9 mouse cellular contexts compared by ENCODE assay signal in genomic region chr6:37714223-37714928, GRCm38 (mm10).
DNase-seq lines count a peak whose midpoint lies in the region; ATAC-seq lines count a peak whose summit lies in the region.
"Had no signal": no experiment of that assay in that cellular context is flagged by ENCODE, and none has a peak within 500 bp of the region (broad histone marks: within the 10 kb centered on the region; RNA-seq: fewer than 3 reads in every experiment).

No protein-coding gene starts in this region.

- H3K4me1 ChIP-seq in midbrain, embryonic 13.5 days (replicated peaks), result peaks cover 2% of the 10 kb centered on the region; the same call in 1 of the 2 replicates
- H3K4me1 ChIP-seq in midbrain, embryonic 16.5 days (ENCODE audit: control insufficient read depth, insufficient read depth, low read length), result no peaks in the 10 kb centered on the region; the same call in 1 of the 2 replicates
- H3K4me1 ChIP-seq in hindbrain, embryonic 15.5 days (replicated peaks), result peaks cover 5% of the 10 kb centered on the region; the same call in 1 of the 2 replicates

- no peak overlapping the region for H3K4me3 ChIP-seq in midbrain, embryonic 13.5 days (replicated peaks)
- H3K4me3 ChIP-seq in midbrain, embryonic 16.5 days (ENCODE audit: low read depth, low read length), result no peak overlapping the region
- H3K4me3 ChIP-seq in hindbrain, embryonic 15.5 days, result no peak overlapping the region

- DNase-seq in brain, adult 2 months (ENCODE audit: low read depth, low spot score), result peak; percentile 37
- peak; percentile 61 to 66 for DNase-seq in thymus, postnatal 10 days (ENCODE audit: low spot score in 2 of 2)
- DNase-seq in c-Kit-positive CD71-positive TER-119-positive erythroid progenitor cells, embryonic 14.5 days (ENCODE audit: low spot score), result no peak
- no peak for DNase-seq in right cerebral cortex, adult 18-20 months

- H3K9me3 ChIP-seq in midbrain, embryonic 13.5 days, result no peaks in the 10 kb centered on the region
- no peaks in the 10 kb centered on the region for H3K9me3 ChIP-seq in midbrain, embryonic 16.5 days (replicated peaks; ENCODE audit: control insufficient read depth, low read length, poor library complexity, severe bottlenecking)
- no peaks in the 10 kb centered on the region for H3K9me3 ChIP-seq in hindbrain, embryonic 15.5 days

- 15% methylated on average over 6 of the region's 6 CpGs for WGBS in midbrain, embryonic 13.5 days
- WGBS in midbrain, embryonic 16.5 days, result 16% methylated on average over 6 of the region's 6 CpGs
- WGBS in hindbrain, embryonic 15.5 days, result 12% methylated on average over 6 of the region's 6 CpGs

- peak; percentile 30; the same call in 1 of the 2 replicates for ATAC-seq in midbrain, embryonic 13.5 days
- no peak for ATAC-seq in midbrain, embryonic 16.5 days
- ATAC-seq in hindbrain, embryonic 15.5 days (ENCODE audit: low FRiP score, low read depth), result peak; percentile 45; the same call in 1 of the 2 replicates

- no peaks in the 10 kb centered on the region for H3K36me3 ChIP-seq in midbrain, embryonic 13.5 days
- H3K36me3 ChIP-seq in midbrain, embryonic 16.5 days (ENCODE audit: control insufficient read depth, insufficient read depth, low read length), result no peaks in the 10 kb centered on the region
- no peaks in the 10 kb centered on the region for H3K36me3 ChIP-seq in hindbrain, embryonic 15.5 days

- H3K27ac ChIP-seq in midbrain, embryonic 13.5 days, result no peak overlapping the region
- no peak overlapping the region for H3K27ac ChIP-seq in midbrain, embryonic 16.5 days (ENCODE audit: low read length)
- H3K27ac ChIP-seq in hindbrain, embryonic 15.5 days (replicated peaks), result no peak overlapping the region
- H3K27ac ChIP-seq: macrophage had no signal

- no peak overlapping the region for H3K4me2 ChIP-seq in midbrain, embryonic 13.5 days (replicated peaks)
- H3K4me2 ChIP-seq in midbrain, embryonic 16.5 days (ENCODE audit: low read length), result no peak overlapping the region
- H3K4me2 ChIP-seq in hindbrain, embryonic 15.5 days, result no peak overlapping the region
- H3K4me2 ChIP-seq: heart, embryonic 11.5 days had no signal

- H3K27me3 ChIP-seq in midbrain, embryonic 13.5 days, result no peaks in the 10 kb centered on the region
- H3K27me3 ChIP-seq in midbrain, embryonic 16.5 days (ENCODE audit: control insufficient read depth, insufficient read depth, low read depth, low read length), result no peaks in the 10 kb centered on the region
- H3K27me3 ChIP-seq in hindbrain, embryonic 15.5 days, result no peaks in the 10 kb centered on the region

- no peak overlapping the region for H3K9ac ChIP-seq in midbrain, embryonic 13.5 days (replicated peaks)
- H3K9ac ChIP-seq in midbrain, embryonic 16.5 days (ENCODE audit: low read depth, low read length), result no peak overlapping the region
- no peak overlapping the region for H3K9ac ChIP-seq in hindbrain, embryonic 15.5 days

Comparison
In these comparisons a context has a peak if more than half of its experiments do, and no peak if none do; other contexts are left out.
1. DNase-seq: peak in brain, adult 2 months (single experiment) and thymus, postnatal 10 days (2 of 2); none in c-Kit-positive CD71-positive TER-119-positive erythroid progenitor cells, embryonic 14.5 days (single experiment) and right cerebral cortex, adult 18-20 months (single experiment).